8 mouse cellular contexts compared by ENCODE assay signal in the genomic region with DNA sequence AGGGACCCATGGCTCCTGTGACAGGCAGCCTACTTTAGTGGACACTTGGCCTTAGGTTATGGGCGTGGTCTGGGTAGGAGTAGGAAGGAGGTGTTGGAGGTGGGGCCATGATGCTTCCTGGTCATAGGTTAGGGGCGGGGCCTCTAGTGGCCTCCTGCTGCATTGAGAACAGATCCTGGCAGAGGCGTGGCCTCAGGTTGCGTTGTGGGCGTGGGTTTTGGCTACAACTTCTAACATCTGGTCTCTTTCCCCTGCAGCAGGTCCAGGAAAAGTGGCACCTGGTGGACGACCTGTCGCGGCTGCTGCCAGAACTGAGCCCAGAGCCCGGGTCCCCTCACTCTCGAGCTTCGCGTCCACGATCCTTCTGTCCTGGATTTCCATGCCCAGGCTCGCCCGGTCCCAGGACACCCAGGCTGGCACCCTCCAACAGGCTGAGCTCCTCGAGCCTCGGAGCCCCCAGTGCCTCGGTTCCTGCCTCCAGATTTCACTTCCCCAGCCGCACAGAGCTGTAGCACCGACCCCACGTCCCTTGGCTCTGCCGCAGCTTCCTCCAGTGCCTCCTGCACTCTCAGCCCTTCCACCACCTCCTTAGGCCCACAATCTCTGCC. TPM values are rescaled to one million over a fixed set of nuclear protein-coding genes. Genes with fewer than 3 reads are reported as not detected.
A peak's percentile ranks its signal among the peaks of the same experiment; 100 is the strongest.
DNase-seq lines count a peak whose midpoint lies in the region; TF ChIP-seq lines count a peak whose summit lies in the region.
"Had no signal": no experiment of that assay in that cellular context is flagged by ENCODE, and none has a peak within 500 bp of the region (broad histone marks: within the 10 kb centered on the region; RNA-seq: fewer than 3 reads in every experiment).

No protein-coding gene starts in this region.

- TF ChIP-seq RAD21 in CH12.LX (IDR thresholded peaks at IDR 0.05; ENCODE audit: low read depth, low read length) = no peak

- peak; percentile 71 for TF ChIP-seq POLR2A in CH12.LX (IDR thresholded peaks at IDR 0.05; ENCODE audit: low read depth, low read length)

- no peaks in the 10 kb centered on the region for H3K9me3 ChIP-seq in CH12.LX (replicated peaks; ENCODE audit: low read length)
- H3K9me3 ChIP-seq in limb, embryonic 10.5 days (replicated peaks) = no peaks in the 10 kb centered on the region
- H3K9me3 ChIP-seq: midbrain, embryonic 12.5 days had no signal

- no peaks in the 10 kb centered on the region for H3K27me3 ChIP-seq in CH12.LX (replicated peaks)
- H3K27me3 ChIP-seq in limb, embryonic 10.5 days (ENCODE audit: low read depth, poor library complexity, severe bottlenecking) = peaks cover 31% of the 10 kb centered on the region

- 4% methylated on average over 22 of the region's 22 CpGs for WGBS in limb, embryonic 10.5 days

- dilution Hi-C loops in CH12.LX (cut with MboI; ENCODE audit: extremely low pct_ligation_motif_present, extremely low pct_unique_long_range_greater_than_20kb, low sequenced_read_pairs) = no loop called here

- H3K36me3 ChIP-seq in CH12.LX (replicated peaks in 1 of 2; ENCODE audit: control insufficient read depth in 1 of 2, insufficient read depth in 1 of 2, low read length in 1 of 2) = peaks cover 0 to 9% of the 10 kb centered on the region in 2 experiments
- no peaks in the 10 kb centered on the region for H3K36me3 ChIP-seq in limb, embryonic 10.5 days
- H3K36me3 ChIP-seq: midbrain, embryonic 12.5 days had no signal

- in situ Hi-C loops in CH12.LX (cut with MboI; ENCODE audit: low pct_ligation_motif_present, low pct_unique_long_range_greater_than_20kb, low sequenced_read_pairs) = loop anchor here (5.0 kb wide), 1 partner anchor 35 kb away; a partner anchor contains a TSS

- peak in 1 of 2 experiments; percentile 31; a peak in 2 of 4 replicates for TF ChIP-seq CTCF in CH12.LX (conservative IDR thresholded peaks at IDR 0.05 in 1 of 2, IDR thresholded peaks at IDR 0.05 in 1 of 2; ENCODE audit: low read depth in 2 of 2, low read length in 2 of 2)

- peak overlapping the region; percentile 86 for H3K27ac ChIP-seq in CH12.LX (ENCODE audit: insufficient read depth, low read depth)
- H3K27ac ChIP-seq in limb, embryonic 10.5 days = peak overlapping the region; percentile 48; the same call in 1 of the 2 replicates
- H3K27ac ChIP-seq: midbrain, embryonic 12.5 days had no signal

- H3K4me1 ChIP-seq in CH12.LX (ENCODE audit: control insufficient read depth in 1 of 2, insufficient read depth in 2 of 2) = peaks cover 33 to 73% of the 10 kb centered on the region in 2 experiments
- H3K4me1 ChIP-seq in limb, embryonic 10.5 days = peaks cover 39% of the 10 kb centered on the region

- H3K4me2 ChIP-seq in CH12.LX (ENCODE audit: insufficient read depth, low read depth, poor library complexity, severe bottlenecking) = peak overlapping the region; percentile 62
- H3K4me2 ChIP-seq: midbrain, embryonic 12.5 days had no signal

- TF ChIP-seq EP300 in CH12.LX (IDR thresholded peaks at IDR 0.05; ENCODE audit: low read length) = peak; percentile 68

- DNase-seq in 3T3-L1 (ENCODE audit: low read depth, low spot score) = peak; percentile 25
- DNase-seq in CH12.LX (ENCODE audit: extremely low read depth) = peak; percentile 100
- DNase-seq in forelimb bud, embryonic 11.5 days (ENCODE audit: low read depth, low spot score) = peak; percentile 70
- peak; percentile 72 for DNase-seq in limb, embryonic 10.5 days (ENCODE audit: low spot score)
- DNase-seq in mesoderm, embryonic 11.5 days (ENCODE audit: low read depth, low spot score) = peak; percentile 60
- DNase-seq in urinary bladder, postnatal 25 days (ENCODE audit: low spot score) = peak; percentile 54
- DNase-seq in gastrocnemius, adult 18-20 months (ENCODE audit: low spot score) = no peak

- H3K79me2 ChIP-seq in CH12.LX (replicated peaks; ENCODE audit: control insufficient read depth, extremely low read depth, insufficient read depth, poor library complexity, severe bottlenecking) = no peaks in the 10 kb centered on the region

- peak overlapping the region; percentile 46 for H3K9ac ChIP-seq in CH12.LX (ENCODE audit: insufficient read depth, low read depth)
- H3K9ac ChIP-seq: midbrain, embryonic 12.5 days had no signal

- H3K4me3 ChIP-seq in CH12.LX (replicated peaks in 1 of 3; ENCODE audit: low read depth in 2 of 3, low read length in 2 of 3, poor library complexity in 1 of 3) = peak overlapping the region in 2 of 3 experiments; percentile 36 to 45
- H3K4me3 ChIP-seq in limb, embryonic 10.5 days = peak overlapping the region; percentile 42
- H3K4me3 ChIP-seq: midbrain, embryonic 12.5 days had no signal

TF ChIP-seq in CH12.LX, 34 proteins besides CTCF, POLR2A, EP300 and RAD21 (continues in another document):
- TF ChIP-seq POLR2AphosphoS2 (IDR thresholded peaks at IDR 0.05; ENCODE audit: low read depth, low read length) (0 out of 2 replicates have a peak, but pooled peaks have one; percentile 43), KAT2A (IDR thresholded peaks at IDR 0.05; ENCODE audit: insufficient replicate concordance, low read length) (0 out of 2 replicates have a peak, but pooled peaks have one; percentile 41), E2F4 (IDR thresholded peaks at IDR 0.05; ENCODE audit: insufficient replicate concordance, low read depth, low read length) (no peak), MYC (IDR thresholded peaks at IDR 0.05; ENCODE audit: low read depth, low read length) (0 out of 2 replicates have a peak, but pooled peaks have one; percentile 55), HCFC1 (IDR thresholded peaks at IDR 0.05; ENCODE audit: low read depth, low read length) (no peak), CHD1 (IDR thresholded peaks at IDR 0.05; ENCODE audit: low read depth, low read length) (no peak), MEF2A (IDR thresholded peaks at IDR 0.05; ENCODE audit: borderline replicate concordance, low read depth, low read length) (peak; percentile 59), TCF12 (IDR thresholded peaks at IDR 0.05; ENCODE audit: low read depth, low read length) (peak; percentile 76; the same call in 1 of the 2 replicates), USF1 (IDR thresholded peaks at IDR 0.05; ENCODE audit: low read depth, low read length) (no peak), IRF4 (IDR thresholded peaks at IDR 0.05; ENCODE audit: low read depth, low read length) (peak; percentile 83), USF2 (conservative IDR thresholded peaks at IDR 0.05; ENCODE audit: low read depth, low read length) (no peak), GABPA (IDR thresholded peaks at IDR 0.05; ENCODE audit: insufficient replicate concordance, low read depth, low read length) (no peak), CHD2 (IDR thresholded peaks at IDR 0.05; ENCODE audit: low read length) (no peak), MAX (IDR thresholded peaks at IDR 0.05; ENCODE audit: low read length) (peak; percentile 75; the same call in 1 of the 2 replicates), RCOR1 (conservative IDR thresholded peaks at IDR 0.05; ENCODE audit: low read depth, low read length) (no peak), UBTF (IDR thresholded peaks at IDR 0.05; ENCODE audit: low read depth, low read length) (peak; percentile 98), MAZ (IDR thresholded peaks at IDR 0.05; ENCODE audit: low read depth, low read length) (peak; percentile 88; the same call in 1 of the 2 replicates), ZC3H11A (IDR thresholded peaks at IDR 0.05; ENCODE audit: low read depth, low read length) (no peak), ELF1 (IDR thresholded peaks at IDR 0.05; ENCODE audit: low read depth, low read length) (peak; percentile 92), JUND (conservative IDR thresholded peaks at IDR 0.05; ENCODE audit: low read depth, low read length) (no peak), ETS1 (conservative IDR thresholded peaks at IDR 0.05; ENCODE audit: low read depth, low read length) (peak; percentile 12; the same call in 1 of the 2 replicates), NRF1 (IDR thresholded peaks at IDR 0.05; ENCODE audit: low read depth, low read length) (0 out of 2 replicates have a peak, but pooled peaks have one; percentile 27), MAFK (IDR thresholded peaks at IDR 0.05; ENCODE audit: insufficient replicate concordance, low read length) (no peak), ZNF384 (IDR thresholded peaks at IDR 0.05; ENCODE audit: low read depth, low read length) (no peak), BHLHE40 (IDR thresholded peaks at IDR 0.05; ENCODE audit: low read depth, low read length) (no peak), PAX5 (IDR thresholded peaks at IDR 0.05; ENCODE audit: low read length) (no peak), ZKSCAN1 (IDR thresholded peaks at IDR 0.05; ENCODE audit: borderline replicate concordance, low read depth, low read length) (no peak)

RNA-seq across cellular contexts. Expression of a gene that starts 5.1 kb away (rescaled TPM):
- total RNA-seq in CH12.LX (2012; rRNA removed) (0.46 and 0.93 TPM in 2 replicates), CH12.LX (2014; rRNA removed) (1.3 and 1.5 TPM in 2 replicates)
- 1.4 and 1.7 TPM in 2 replicates for polyA plus RNA-seq in CH12.LX (2012; ENCODE audit: insufficient read length, low read depth)
- polyA plus RNA-seq in limb, embryonic 10.5 days (2016; fragmentation: Nextera tagmentation; extraction: Ambion mirVana) = 1.6 and 2.3 TPM in 2 replicates
- total RNA-seq in gastrocnemius, adult 18-20 months (2021) = not detected

RNA-seq across cellular contexts. Expression of a gene that starts 10.4 kb away (rescaled TPM):
- total RNA-seq in CH12.LX (2012; rRNA removed) (24.8 and 26.8 TPM in 2 replicates), CH12.LX (2014; rRNA removed) (16.3 and 16.8 TPM in 2 replicates)
- polyA plus RNA-seq in CH12.LX (2012; ENCODE audit: insufficient read length, low read depth) = 28.4 and 30.0 TPM in 2 replicates
- polyA plus RNA-seq in limb, embryonic 10.5 days (2016; fragmentation: Nextera tagmentation; extraction: Ambion mirVana) = 25.1 and 28.2 TPM in 2 replicates
- total RNA-seq in gastrocnemius, adult 18-20 months (2021) = 1 to 10 TPM; 2.5 to 4.9 TPM

RNA-seq across cellular contexts. Expression of a gene that starts 10.5 kb away (rescaled TPM):
- 4.0 and 6.1 TPM in 2 replicates for total RNA-seq in CH12.LX (2012; rRNA removed)
- 1.4 and 2.2 TPM in 2 replicates for total RNA-seq in CH12.LX (2014; rRNA removed)
- 8.8 and 9.8 TPM in 2 replicates for polyA plus RNA-seq in CH12.LX (2012; ENCODE audit: insufficient read length, low read depth)
- 1.4 and 1.5 TPM in 2 replicates for polyA plus RNA-seq in limb, embryonic 10.5 days (2016; fragmentation: Nextera tagmentation; extraction: Ambion mirVana)
- total RNA-seq in gastrocnemius, adult 18-20 months (2021) = under 1 TPM; 0.64 to 0.78 TPM

RNA-seq across cellular contexts. Expression of a gene that starts 17.1 kb away (rescaled TPM):
- total RNA-seq in CH12.LX (2012; rRNA removed) = 0.59 and 1.0 TPM in 2 replicates
- total RNA-seq in CH12.LX (2014; rRNA removed) = 0.50 TPM in 1 of 2 replicates, not detected in the other
- 0.80 and 1.6 TPM in 2 replicates for polyA plus RNA-seq in CH12.LX (2012; ENCODE audit: insufficient read length, low read depth)
- polyA plus RNA-seq in limb, embryonic 10.5 days (2016; fragmentation: Nextera tagmentation; extraction: Ambion mirVana) = 0.23 and 0.58 TPM in 2 replicates
- under 1 TPM; 0.47 to 0.68 TPM for total RNA-seq in gastrocnemius, adult 18-20 months (2021)

RNA-seq across cellular contexts. Expression of a gene that starts 17.1 kb away (rescaled TPM):
- total RNA-seq in CH12.LX (2012; rRNA removed) (362 and 409 TPM in 2 replicates), CH12.LX (2014; rRNA removed) (395 and 553 TPM in 2 replicates)
- 513 and 654 TPM in 2 replicates for polyA plus RNA-seq in CH12.LX (2012; ENCODE audit: insufficient read length, low read depth)
- 24.4 and 31.3 TPM in 2 replicates for polyA plus RNA-seq in limb, embryonic 10.5 days (2016; fragmentation: Nextera tagmentation; extraction: Ambion mirVana)
- total RNA-seq in gastrocnemius, adult 18-20 months (2021) = 100 to 1,000 TPM; 182 to 192 TPM
